Mouse (Mus musculus): Measurements from ENCODE around the gene Hpse2.
"Not testable (repeated sequence)": the region's sequence is repeated elsewhere in the genome, so short reads cannot be mapped to it uniquely, and the experiment has no call there.

Hpse2 gene

GRCm38 (mm10) chr19:42850444-42850843 lies 537.7 kb downstream of the Hpse2 start:
- DNase-seq (ENCODE audit: low spot score) = no peak

- no peak for DNase-seq (ENCODE audit: low spot score)
Measured at GRCm38 (mm10) chr19:42839621-42840294, 548.4 kb downstream of the Hpse2 start.

GRCm38 (mm10) chr19:42839118-42839517 lies 549.0 kb downstream of the Hpse2 start:
- no peak for DNase-seq (ENCODE audit: low spot score)

DNA sequence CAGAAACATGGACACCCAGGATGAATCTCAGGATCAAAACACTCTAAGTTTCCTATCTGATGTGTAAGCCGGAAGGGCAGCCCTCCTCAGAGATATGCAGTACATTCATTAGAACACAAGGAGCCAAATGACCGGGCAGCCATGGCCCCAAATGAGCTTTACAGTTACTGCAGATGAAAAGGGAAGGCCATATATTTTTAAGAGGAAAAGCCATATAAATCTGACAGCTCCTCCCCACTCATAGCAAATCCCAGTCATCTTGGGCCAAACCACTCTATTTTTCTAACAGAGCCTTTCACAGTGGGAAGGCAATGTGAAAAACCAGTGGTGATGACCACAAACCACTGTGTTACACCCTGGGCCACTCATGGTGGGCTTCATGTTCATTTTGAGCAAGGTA lies 549.9 kb downstream of the Hpse2 start:
- DNase-seq (ENCODE audit: low spot score) = no peak

- no peak for DNase-seq (ENCODE audit: low spot score)
Measured at GRCm38 (mm10) chr19:42837591-42837990, 550.6 kb downstream of the Hpse2 start.

DNA sequence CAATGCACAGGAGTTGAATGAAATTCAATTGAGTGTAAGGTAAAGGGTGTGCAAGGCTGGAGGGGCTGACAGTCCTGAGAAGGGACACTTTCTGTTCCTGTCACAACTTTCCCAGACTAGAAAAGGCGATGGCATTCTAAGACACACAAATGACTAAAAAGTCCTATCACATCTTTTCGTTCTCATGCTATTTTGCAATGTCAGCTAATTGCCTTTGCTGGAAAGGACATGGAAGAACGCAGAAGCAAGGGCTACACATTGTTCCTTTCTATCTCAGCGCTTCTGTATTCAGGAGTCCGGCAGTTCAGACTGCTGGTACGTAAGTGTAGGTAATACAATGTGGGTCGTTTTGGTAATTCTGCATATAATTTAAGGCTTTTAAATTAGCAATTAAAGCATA lies 555.0 kb downstream of the Hpse2 start:
- DNase-seq (ENCODE audit: low spot score) = no peak

GRCm38 (mm10) chr19:42832251-42832650 lies 555.9 kb downstream of the Hpse2 start:
- no peak for DNase-seq (ENCODE audit: low spot score)

DNA sequence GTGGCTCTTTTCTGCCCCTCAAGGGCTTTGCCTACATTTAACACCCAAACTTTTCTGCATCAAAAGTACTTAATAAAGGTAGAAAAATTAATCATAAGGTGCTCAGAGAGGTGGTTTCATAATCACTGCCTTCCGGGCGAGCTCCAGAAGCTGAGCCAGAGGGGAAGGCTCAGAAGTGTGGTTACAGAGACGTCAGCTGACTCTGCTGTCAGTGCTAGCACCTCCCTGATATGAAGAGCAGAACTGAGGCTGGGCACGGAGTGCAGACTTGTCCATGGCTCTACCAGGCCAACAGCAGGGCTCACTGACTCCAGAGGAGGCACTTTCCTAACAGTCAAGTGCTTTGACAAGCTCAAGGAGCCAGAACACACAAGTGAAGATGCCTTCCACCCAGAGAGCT lies 559.0 kb downstream of the Hpse2 start:
- no peak for DNase-seq (ENCODE audit: low spot score)

DNA sequence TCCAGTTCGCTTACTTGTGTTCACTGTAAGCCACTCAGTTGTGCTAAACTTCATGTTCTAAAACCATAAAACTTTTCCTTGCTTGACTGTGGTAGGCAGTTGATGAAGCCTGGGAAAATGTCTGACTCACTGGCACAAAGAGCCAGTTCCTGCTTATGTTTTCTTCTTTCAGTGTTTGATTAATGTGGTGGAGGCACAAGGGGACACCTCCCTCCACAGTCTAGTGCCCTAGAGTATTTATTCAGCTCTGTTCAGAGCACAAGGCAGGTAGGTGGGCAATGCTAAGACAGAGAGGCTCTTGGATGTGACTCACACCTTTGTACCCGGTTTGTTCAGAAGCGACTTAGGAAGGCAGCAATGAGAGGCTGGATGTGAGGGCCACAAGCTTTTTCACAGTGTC lies 560.3 kb downstream of the Hpse2 start:
- DNase-seq (ENCODE audit: low spot score) = no peak

- no peak for DNase-seq (ENCODE audit: low spot score)
Measured at GRCm38 (mm10) chr19:42820109-42820508, 568.0 kb downstream of the Hpse2 start.

GRCm38 (mm10) chr19:42817761-42818160 lies 570.4 kb downstream of the Hpse2 start:
- no peak for DNase-seq (ENCODE audit: low spot score)

GRCm38 (mm10) chr19:42816261-42816660 lies 571.9 kb downstream of the Hpse2 start:
- DNase-seq (ENCODE audit: low spot score) = no peak

- no peak for DNase-seq (ENCODE audit: low spot score)
Measured at GRCm38 (mm10) chr19:42810140-42810539, 578.0 kb downstream of the Hpse2 start.

DNA sequence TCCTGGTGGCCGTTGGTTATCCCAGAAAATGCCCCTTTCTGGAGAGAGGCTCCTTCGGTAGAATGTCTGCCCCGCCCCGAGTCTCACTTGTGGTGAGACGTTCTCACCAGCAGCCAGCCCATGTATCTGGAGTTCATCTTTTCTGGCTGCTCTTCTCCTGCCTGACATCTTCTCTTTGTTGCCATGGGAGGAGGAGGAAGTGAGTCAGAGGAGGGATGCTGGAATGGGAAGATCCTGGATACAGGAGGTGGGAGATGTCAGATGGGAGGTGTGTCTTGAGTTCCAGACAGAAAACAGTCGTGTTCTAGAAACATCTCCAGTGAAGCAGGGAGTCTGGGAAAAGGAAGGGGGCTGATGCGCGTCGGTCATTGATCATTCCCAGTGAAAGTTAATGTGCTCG lies 578.7 kb downstream of the Hpse2 start:
- DNase-seq (ENCODE audit: low spot score) = no peak

DNA sequence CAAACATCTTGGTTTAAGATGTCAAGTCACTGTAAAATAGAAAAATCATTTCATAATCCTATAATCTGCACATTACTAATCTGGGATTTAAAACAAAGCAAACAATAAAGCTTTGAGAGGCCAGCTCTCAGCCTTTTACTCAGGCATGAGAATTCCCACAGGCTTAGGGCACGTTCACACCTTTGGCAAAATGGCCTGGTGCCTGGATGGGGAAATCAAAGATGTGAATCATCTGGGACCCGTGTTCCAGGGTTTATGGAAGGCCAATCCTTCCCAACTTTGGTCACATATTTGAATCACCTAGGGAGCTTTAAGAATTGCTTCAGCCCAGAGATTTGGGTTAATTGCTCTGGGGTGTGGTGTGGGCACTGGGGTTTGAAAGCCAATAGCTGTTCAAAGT lies 590.3 kb downstream of the Hpse2 start:
- DNase-seq (ENCODE audit: low spot score) = no peak

- no peak for DNase-seq (ENCODE audit: low spot score)
Measured at GRCm38 (mm10) chr19:42795801-42796200, 592.4 kb downstream of the Hpse2 start.

DNA sequence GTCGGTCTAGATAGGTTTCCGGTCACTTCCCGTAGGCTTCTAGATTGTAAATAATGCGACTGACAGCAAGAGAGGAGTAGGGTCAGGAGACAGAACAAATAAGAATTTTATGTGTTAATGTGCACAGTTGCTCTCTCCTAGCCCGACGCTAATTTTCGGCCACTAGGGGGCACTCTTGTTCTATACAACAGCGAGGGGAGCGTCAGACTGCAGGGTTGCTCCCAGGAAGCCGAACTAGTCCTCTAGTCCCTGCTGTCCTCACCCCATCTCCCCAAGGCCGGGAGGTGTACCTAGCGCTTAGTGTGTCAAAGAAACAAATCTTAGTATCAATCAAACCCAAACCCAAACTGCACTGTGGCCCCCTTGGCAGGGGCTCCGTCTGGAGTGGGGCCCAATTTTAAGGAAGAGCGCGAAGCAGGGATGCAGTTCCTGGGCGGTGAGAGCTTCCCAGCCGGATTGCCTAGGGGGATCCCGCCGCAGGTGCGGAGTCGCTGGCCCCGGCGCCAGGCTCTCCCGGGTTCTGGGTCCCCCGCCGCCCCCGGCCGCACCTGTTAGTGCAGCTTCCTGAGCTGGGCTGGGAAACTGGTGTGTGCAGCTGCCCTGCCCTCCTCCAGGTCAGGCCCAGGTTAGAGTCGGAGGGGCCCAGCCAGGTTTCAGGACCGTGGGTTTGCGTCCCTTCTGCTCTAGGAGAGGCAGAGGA lies 593.1 kb downstream of the Hpse2 start:
- DNase-seq (ENCODE audit: low spot score) = peak; percentile 92

- DNase-seq (ENCODE audit: low spot score) = no peak
Measured at GRCm38 (mm10) chr19:42788311-42788710, 599.8 kb downstream of the Hpse2 start.

DNA sequence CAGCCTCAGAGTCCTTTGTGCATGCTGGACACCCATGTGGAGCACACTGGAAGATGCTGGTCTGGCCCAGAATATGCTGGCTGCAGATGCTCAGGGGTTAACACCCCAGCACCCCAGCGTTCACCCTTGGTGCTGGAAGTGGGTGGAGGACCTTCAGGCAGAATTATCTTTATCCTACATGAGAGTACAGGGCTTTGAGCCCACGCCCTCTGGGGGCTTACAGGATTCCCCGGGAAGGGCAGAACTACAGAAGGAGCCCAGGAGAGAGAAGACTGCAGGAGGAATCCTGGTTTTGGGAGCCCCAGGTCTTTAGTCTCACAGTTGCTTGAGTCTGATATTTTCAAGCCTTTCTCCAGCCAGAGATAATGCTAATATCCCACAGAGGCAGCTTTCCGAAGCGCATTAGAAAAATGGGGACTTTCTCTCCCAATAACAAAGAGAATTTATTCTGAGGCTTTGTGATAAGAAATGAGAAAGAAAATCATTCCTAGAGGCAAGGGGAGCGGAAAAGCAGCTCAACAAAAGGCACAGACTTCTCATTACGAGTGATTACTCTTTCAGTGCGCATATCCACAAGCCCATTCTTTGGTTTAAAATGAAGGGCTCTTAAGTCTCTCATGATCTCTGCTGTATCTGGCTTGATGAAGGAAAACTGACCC lies 602.5 kb downstream of the Hpse2 start:
- DNase-seq (ENCODE audit: low spot score) = no peak

DNA sequence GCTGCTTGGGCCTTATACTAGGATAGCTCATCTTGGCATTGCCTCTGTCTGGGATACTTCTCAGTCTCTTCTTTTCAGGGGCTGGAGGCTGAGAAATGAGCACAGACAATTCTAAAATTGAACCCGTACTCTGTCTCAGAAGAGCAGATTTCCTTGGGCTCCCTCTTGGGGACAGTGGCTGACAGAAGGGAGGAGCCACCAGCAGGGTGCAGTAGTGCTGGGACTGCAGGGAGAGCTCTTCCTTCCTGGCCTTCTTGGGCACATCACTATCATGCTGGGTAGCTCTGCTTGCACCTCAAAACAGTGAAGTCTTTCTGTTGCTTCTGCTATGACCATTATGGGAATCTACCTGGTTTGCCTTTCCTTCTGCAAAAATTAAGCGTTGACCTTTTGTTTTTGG lies 603.0 kb downstream of the Hpse2 start:
- DNase-seq (ENCODE audit: low spot score) = no peak

DNA sequence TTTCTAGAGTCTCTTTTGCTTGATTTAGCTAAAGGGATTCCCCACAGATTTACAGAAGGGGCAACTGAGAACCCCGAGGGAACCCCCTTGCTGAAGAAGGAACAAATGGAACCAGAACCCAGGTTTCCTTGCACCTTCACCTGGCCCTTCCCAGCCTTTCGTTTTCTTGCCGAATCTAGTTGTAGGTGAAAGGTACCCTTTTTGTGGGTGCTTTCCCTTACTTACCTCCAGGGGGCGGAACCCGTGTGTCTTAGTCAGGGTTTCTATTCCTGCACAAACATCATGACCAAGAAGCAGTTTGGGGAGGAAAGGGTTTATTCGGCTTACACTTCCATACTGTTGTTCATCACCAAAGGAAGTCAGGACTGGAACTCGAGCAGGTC lies 608.0 kb downstream of the Hpse2 start:
- DNase-seq (ENCODE audit: low spot score) = not testable (repeated sequence)

GRCm38 (mm10) chr19:42779531-42780155 lies 608.5 kb downstream of the Hpse2 start, which contains the start of gene Hps1:
Gene Hps1, minus strand, starts transcription at chr19:42779978.
- DNase-seq (ENCODE audit: low spot score) = peak; percentile 77

GRCm38 (mm10) chr19:42777801-42778200 lies 610.4 kb downstream of the Hpse2 start:
- DNase-seq (ENCODE audit: low spot score) = peak; percentile 40
